Mouse (Mus musculus) ES-Bruce4 (cell line): ENCODE data around the gene Acvrl1.

ENCODE experiments used
- CTCF ChIP-seq: IDR thresholded peaks from one replicate; pipeline ENCODE4 v1.8.1; 2011; ENCODE audit warnings: low read depth, low read length
- EP300 ChIP-seq: IDR thresholded peaks from 2 replicates; pipeline ENCODE4 v1.6.1; 2011; ENCODE audit warnings: low read depth, low read length; ENCODE audit not compliant: insufficient read depth

- TF ChIP-seq CTCF (no peak), EP300 (no peak)
Observed at GRCm38 (mm10) chr15:101192260-101192640, 63.9 kb downstream of the Acvrl1 start.
